Mouse (Mus musculus) spleen, adult 2 months (tissue): ENCODE results near the gene Nucb2.

Experiments
- CTCF ChIP-seq: fragments of 200-500 bp; IDR thresholded peaks from 2 replicates; pipeline ENCODE4 v1.5.1; 2011; ENCODE audit warnings: mild to moderate bottlenecking, inconsistent platforms; ENCODE audit not compliant: insufficient read depth, insufficient read length, insufficient replicate concordance; ENCODE audit errors: extremely low read depth
- POLR2A ChIP-seq: fragments of 200-500 bp; IDR thresholded peaks from 2 replicates; pipeline ENCODE4 v1.6.1; 2011; ENCODE audit warnings: low read depth, low read length, inconsistent platforms

DNA sequence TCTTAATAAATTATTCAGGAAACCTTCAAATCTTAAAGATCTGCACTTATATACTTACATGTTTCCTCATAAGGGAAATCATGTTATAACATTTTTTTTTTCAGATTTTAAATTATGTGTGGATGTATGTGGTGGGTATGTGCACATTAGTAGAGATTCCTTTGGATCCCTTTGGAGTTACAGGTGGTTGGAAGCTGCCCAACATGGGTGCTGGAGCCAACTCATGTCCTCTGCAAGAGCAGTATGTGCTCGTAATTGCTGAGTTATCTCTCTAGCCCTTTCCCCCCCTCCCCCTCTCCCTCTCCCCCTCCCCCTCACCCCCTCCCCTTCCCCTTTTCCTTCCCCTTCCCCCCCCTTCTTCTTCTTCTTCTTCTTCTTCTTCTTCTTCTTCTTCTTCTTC is 21.1 kb upstream of the Nucb2 start:
- TF ChIP-seq CTCF (no peak), POLR2A (no peak)
